Mouse (Mus musculus): ENCODE results near the gene Gm3182.
"Not testable (repeated sequence)": the region's sequence is repeated elsewhere in the genome, so short reads cannot be mapped to it uniquely, and the experiment has no call there.

Gm3182 gene

DNA sequence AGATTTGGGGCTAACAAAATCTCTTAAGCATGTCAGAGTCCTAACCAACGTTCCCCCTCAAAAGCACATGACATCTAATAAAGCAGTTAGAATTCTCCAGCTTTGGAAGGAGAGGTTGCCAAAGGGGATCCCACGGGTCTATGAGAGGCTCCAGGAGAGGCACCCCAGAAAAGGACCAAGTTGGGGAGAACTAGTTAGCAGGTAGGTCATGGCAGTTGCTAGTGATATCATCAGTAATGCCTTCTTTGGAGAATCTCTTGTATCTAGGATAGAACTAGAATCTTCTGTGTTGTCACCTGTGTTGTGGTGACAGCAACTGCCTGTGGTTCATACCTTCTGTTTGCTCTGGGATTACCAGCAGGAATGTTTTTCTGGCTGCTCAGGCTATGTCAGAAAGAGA lies at the start of gene Gm3182:
TSS of gene Gm3182 (plus strand) at position 301 of the 400 bp plus-strand sequence.
- not testable (repeated sequence) for DNase-seq (ENCODE audit: low spot score in 2 of 2)

DNA sequence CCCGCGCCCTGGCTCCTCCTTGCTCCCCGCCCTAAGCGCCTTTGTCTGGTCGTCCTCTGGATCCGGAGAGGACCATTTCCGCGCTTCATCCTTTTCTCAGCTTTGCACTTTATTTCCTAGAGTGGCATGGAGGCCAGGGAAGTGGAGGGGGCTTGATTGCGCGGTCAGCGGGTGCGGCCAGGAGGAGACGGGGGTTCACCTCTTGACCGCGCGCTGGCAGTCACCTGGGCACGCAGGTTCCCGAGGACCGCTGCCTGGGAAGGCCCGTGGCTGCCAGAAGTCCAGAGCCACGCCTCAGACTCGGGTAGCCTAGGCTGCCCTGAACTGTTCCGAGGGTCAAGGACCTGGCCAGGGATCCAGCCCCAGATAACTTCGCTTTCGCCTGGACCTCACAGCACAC lies 17.9 kb downstream of the Gm3182 start:
- not testable (repeated sequence) for DNase-seq (ENCODE audit: low spot score in 2 of 2)
